Mouse (Mus musculus) liver, postnatal 0 days (tissue): ENCODE results near the gene Luzp1.

Experiments
- CTCF ChIP-seq: sonication (generic); IDR thresholded peaks from 2 replicates; pipeline ENCODE4 v1.5.1; 2016; ENCODE audit warnings: antibody characterized with exemption, low read depth
- EP300 ChIP-seq: IDR thresholded peaks from 2 replicates; pipeline ENCODE4 v1.6.1; 2016; ENCODE audit warnings: antibody characterized with exemption, low read depth, mild to moderate bottlenecking

DNA sequence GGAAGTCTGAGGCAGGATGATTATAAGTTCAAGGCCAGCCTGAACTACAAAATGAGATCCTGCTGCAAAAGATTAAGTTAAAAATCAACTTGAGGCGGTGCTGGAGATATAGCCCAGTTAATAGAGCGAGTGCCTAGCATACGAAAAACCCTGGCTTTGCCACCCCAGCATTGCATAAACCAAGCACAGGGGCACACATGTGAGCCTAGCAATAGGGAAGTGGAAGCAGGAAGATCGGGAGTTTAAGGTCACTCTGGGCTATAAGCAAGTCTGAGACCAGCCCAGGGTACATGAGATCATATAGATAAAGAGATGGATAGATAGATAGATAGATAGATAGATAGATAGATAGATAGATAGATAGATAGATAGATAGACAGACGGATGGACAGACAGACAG lies 19.8 kb upstream of the Luzp1 start:
- no peak for TF ChIP-seq EP300
- no peak for TF ChIP-seq CTCF
